Mouse (Mus musculus): ENCODE results near the gene Tm9sf2. TPM values are rescaled to one million over a fixed set of nuclear protein-coding genes. Genes with fewer than 3 reads are reported as not detected.

Tm9sf2 gene
- polyA plus RNA-seq, 1 experiment from 2014 or later = 135 TPM

DNA sequence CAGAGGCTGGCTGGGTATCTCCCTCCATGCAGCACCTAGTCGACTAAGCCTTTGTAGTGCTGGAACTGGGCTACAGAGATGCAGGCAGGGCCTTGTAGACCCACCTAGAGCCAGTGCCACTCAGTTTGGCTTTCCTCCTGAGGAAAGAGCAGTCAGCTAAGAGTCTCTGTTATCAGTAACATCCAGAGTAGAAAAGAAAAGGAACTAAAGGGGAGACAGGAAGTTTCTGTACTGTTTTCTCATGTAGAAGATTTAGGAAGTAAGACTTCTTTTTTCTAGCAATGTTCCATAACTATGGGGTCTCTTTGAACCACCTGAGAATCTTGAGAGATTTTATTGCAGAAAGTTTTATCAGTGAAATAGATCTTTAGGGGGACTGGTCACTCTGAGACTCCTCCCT lies 38.5 kb downstream of the Tm9sf2 start:
- Histone ChIP-seq H3K4me3 (ENCODE audit: low read length) (no peak overlapping the region), H3K4me2 (ENCODE audit: low read depth, low read length) (no peak overlapping the region), H3K27me3 (ENCODE audit: control insufficient read depth, insufficient read depth, low read length) (no peaks in the 10 kb centered on the region), H3K9me3 (replicated peaks; ENCODE audit: control insufficient read depth, low read length) (no peaks in the 10 kb centered on the region), H3K9ac (ENCODE audit: low read length) (no peak overlapping the region), H3K36me3 (ENCODE audit: control insufficient read depth, insufficient read depth) (peaks cover 39% of the 10 kb centered on the region), H3K4me1 (ENCODE audit: control insufficient read depth, insufficient read depth, low read length) (no peaks in the 10 kb centered on the region), H3K27ac (ENCODE audit: low read length) (no peak overlapping the region)
- ATAC-seq (replicated peaks; ENCODE audit: extremely low read depth, insufficient read depth, low FRiP score) = no peak
- WGBS = 71% methylated on average over 1 of the region's 1 CpGs

GRCm38 (mm10) chr14:122150616-122151015 lies 43.8 kb downstream of the Tm9sf2 start:
- no peaks in the 10 kb centered on the region for H3K9me3 ChIP-seq (replicated peaks; ENCODE audit: control insufficient read depth, low read length)
- H3K36me3 ChIP-seq (ENCODE audit: control insufficient read depth, insufficient read depth) = peaks cover 50% of the 10 kb centered on the region
- WGBS = 75% methylated on average over 5 of the region's 5 CpGs
- no peak for ATAC-seq (replicated peaks; ENCODE audit: extremely low read depth, insufficient read depth, low FRiP score)
- H3K4me2 ChIP-seq (ENCODE audit: low read depth, low read length) = no peak overlapping the region
- no peak overlapping the region for H3K9ac ChIP-seq (ENCODE audit: low read length)
- no peak overlapping the region for H3K4me3 ChIP-seq (ENCODE audit: low read length)
- H3K4me1 ChIP-seq (ENCODE audit: control insufficient read depth, insufficient read depth, low read length) = no peaks in the 10 kb centered on the region
- no peak overlapping the region for H3K27ac ChIP-seq (ENCODE audit: low read length)
- no peaks in the 10 kb centered on the region for H3K27me3 ChIP-seq (ENCODE audit: control insufficient read depth, insufficient read depth, low read length)

DNA sequence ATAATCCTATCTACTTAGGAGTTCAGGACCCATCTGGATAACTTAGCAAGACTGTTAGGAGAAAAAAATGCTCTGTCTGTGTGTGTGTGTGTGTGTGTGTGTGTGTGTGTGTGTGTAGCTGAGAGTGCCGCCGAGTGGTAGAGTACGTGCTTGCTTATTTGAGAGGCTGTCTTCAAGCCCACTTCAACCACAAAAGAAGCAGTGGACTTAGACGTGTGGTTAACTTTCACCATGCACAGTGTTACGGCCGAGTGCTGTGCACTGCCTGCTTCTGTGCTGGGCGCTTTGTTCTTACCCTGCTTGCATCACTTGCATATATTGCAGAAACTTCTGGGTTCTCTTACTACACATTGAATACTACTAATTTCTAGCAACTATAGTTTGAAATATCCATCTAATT lies 50.9 kb downstream of the Tm9sf2 start:
- Histone ChIP-seq H3K9me3 (replicated peaks; ENCODE audit: control insufficient read depth, low read length) (no peaks in the 10 kb centered on the region), H3K4me2 (ENCODE audit: low read depth, low read length) (no peak overlapping the region), H3K4me1 (ENCODE audit: control insufficient read depth, insufficient read depth, low read length) (no peaks in the 10 kb centered on the region), H3K27ac (ENCODE audit: low read length) (no peak overlapping the region), H3K4me3 (ENCODE audit: low read length) (no peak overlapping the region), H3K27me3 (ENCODE audit: control insufficient read depth, insufficient read depth, low read length) (no peaks in the 10 kb centered on the region), H3K36me3 (ENCODE audit: control insufficient read depth, insufficient read depth) (peaks cover 23% of the 10 kb centered on the region), H3K9ac (ENCODE audit: low read length) (no peak overlapping the region)
- WGBS = 81% methylated on average over 7 of the region's 7 CpGs
- ATAC-seq (replicated peaks; ENCODE audit: extremely low read depth, insufficient read depth, low FRiP score) = no peak

DNA sequence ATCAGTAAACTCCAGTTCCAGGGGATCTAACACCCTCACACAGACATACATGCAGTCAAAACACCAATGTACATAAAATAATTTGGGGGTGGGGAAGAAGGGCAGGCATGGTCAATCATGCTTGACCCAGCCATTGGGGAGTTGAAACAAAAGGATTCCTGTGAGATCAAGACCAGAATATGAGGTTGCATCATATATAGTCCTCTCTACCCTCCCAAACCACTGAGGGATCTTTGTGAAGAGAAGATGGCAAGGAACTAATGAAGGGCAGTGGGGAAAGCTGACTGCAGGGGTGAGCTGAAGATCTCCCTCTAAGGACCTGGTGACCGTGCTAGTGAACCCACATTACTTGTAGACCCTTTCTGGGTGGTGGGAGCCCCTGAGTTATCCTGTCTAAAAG lies 54.1 kb downstream of the Tm9sf2 start:
- H3K4me1 ChIP-seq (ENCODE audit: control insufficient read depth, insufficient read depth, low read length) = no peaks in the 10 kb centered on the region
- H3K27me3 ChIP-seq (ENCODE audit: control insufficient read depth, insufficient read depth, low read length) = no peaks in the 10 kb centered on the region
- H3K36me3 ChIP-seq (ENCODE audit: control insufficient read depth, insufficient read depth) = peaks cover 11% of the 10 kb centered on the region
- no peaks in the 10 kb centered on the region for H3K9me3 ChIP-seq (replicated peaks; ENCODE audit: control insufficient read depth, low read length)
- no peak overlapping the region for H3K9ac ChIP-seq (ENCODE audit: low read length)
- no peak for ATAC-seq (replicated peaks; ENCODE audit: extremely low read depth, insufficient read depth, low FRiP score)
- no peak overlapping the region for H3K4me2 ChIP-seq (ENCODE audit: low read depth, low read length)
- WGBS = 81% methylated on average over 1 of the region's 1 CpGs
- no peak overlapping the region for H3K27ac ChIP-seq (ENCODE audit: low read length)
- no peak overlapping the region for H3K4me3 ChIP-seq (ENCODE audit: low read length)

DNA sequence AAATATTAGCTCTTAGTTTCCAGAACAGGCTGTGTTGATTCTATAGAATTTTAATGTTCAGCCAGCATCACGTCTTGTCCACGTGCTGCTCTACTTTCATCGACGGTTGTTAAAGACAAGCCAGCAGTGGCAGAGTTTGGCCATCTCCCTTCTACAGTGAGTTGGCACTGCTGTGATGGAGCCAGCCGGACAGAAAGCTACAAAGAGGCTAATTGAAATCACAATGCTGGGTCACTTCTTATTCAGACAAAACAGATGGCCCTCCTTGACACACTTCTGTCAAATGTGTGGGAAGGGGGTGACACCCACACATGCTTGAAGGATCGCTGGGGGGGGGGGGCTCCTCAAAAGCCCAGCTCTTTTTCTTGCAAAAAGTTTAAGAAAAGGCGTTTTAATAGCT lies 62.1 kb downstream of the Tm9sf2 start:
- Histone ChIP-seq H3K4me3 (ENCODE audit: low read length) (no peak overlapping the region), H3K9ac (ENCODE audit: low read length) (no peak overlapping the region), H3K36me3 (ENCODE audit: control insufficient read depth, insufficient read depth) (no peaks in the 10 kb centered on the region), H3K9me3 (replicated peaks; ENCODE audit: control insufficient read depth, low read length) (no peaks in the 10 kb centered on the region), H3K4me2 (ENCODE audit: low read depth, low read length) (no peak overlapping the region), H3K27ac (ENCODE audit: low read length) (no peak overlapping the region), H3K4me1 (ENCODE audit: control insufficient read depth, insufficient read depth, low read length) (no peaks in the 10 kb centered on the region), H3K27me3 (ENCODE audit: control insufficient read depth, insufficient read depth, low read length) (no peaks in the 10 kb centered on the region)
- WGBS = 80% methylated on average over 7 of the region's 7 CpGs
- no peak for ATAC-seq (replicated peaks; ENCODE audit: extremely low read depth, insufficient read depth, low FRiP score)

DNA sequence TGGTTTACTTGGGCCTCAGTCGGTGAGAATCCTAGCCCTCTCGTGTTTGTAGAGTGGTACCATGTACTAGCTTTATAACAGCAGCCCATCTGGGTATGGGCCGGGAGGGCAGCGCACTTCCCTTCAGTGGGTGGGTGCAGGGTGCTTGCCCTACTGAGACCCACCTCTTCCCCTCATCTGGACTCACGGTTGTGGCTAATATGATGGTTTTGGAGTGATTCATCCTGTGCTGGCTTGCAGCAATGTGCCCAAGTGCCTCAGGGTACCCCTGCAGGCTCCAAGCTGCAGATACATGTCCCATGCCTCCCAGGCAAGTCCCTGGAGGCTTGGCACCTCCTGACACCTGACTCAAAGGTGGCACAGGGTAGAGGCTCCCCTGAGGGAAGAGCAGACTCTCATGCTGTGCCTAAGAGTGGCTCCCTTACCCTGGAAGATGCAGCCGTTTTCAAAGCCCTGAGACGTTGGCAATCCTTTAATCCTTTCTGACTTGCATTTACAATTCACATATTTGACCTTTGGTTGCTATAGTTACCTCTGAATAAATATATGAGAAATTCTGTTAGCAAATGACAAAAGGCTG lies 63.5 kb downstream of the Tm9sf2 start:
- no peak overlapping the region for H3K4me3 ChIP-seq (ENCODE audit: low read length)
- H3K27me3 ChIP-seq (ENCODE audit: control insufficient read depth, insufficient read depth, low read length) = no peaks in the 10 kb centered on the region
- no peak overlapping the region for H3K27ac ChIP-seq (ENCODE audit: low read length)
- WGBS = 79% methylated on average over 7 of the region's 7 CpGs
- no peak overlapping the region for H3K9ac ChIP-seq (ENCODE audit: low read length)
- no peak overlapping the region for H3K4me2 ChIP-seq (ENCODE audit: low read depth, low read length)
- H3K4me1 ChIP-seq (ENCODE audit: control insufficient read depth, insufficient read depth, low read length) = no peaks in the 10 kb centered on the region
- ATAC-seq (replicated peaks; ENCODE audit: extremely low read depth, insufficient read depth, low FRiP score) = no peak
- no peaks in the 10 kb centered on the region for H3K36me3 ChIP-seq (ENCODE audit: control insufficient read depth, insufficient read depth)
- H3K9me3 ChIP-seq (replicated peaks; ENCODE audit: control insufficient read depth, low read length) = no peaks in the 10 kb centered on the region

DNA sequence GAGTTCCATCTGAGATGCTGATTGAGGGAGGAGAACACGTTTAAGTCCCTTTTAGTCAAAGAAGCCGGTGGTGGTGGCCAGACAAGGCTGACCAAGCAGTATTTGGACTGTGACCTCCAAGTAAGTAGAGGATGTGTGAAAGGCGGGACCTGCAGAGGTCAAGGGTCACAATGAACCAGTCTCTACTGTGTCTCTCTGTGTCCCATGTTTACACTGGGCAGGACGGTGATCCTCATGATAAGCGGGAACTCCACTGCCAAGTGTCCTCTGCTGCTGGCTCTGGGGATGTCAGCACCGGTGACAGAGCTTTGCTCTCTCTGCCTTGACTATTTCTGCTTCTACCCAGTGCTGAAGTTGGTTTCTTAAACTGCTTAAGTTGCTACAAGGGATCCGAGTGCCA lies 64.2 kb downstream of the Tm9sf2 start:
- H3K27me3 ChIP-seq (ENCODE audit: control insufficient read depth, insufficient read depth, low read length) = no peaks in the 10 kb centered on the region
- H3K4me2 ChIP-seq (ENCODE audit: low read depth, low read length) = no peak overlapping the region
- no peak overlapping the region for H3K9ac ChIP-seq (ENCODE audit: low read length)
- no peak overlapping the region for H3K27ac ChIP-seq (ENCODE audit: low read length)
- no peak for ATAC-seq (replicated peaks; ENCODE audit: extremely low read depth, insufficient read depth, low FRiP score)
- no peak overlapping the region for H3K4me3 ChIP-seq (ENCODE audit: low read length)
- H3K4me1 ChIP-seq (ENCODE audit: control insufficient read depth, insufficient read depth, low read length) = no peaks in the 10 kb centered on the region
- H3K36me3 ChIP-seq (ENCODE audit: control insufficient read depth, insufficient read depth) = no peaks in the 10 kb centered on the region
- WGBS = 64% methylated on average over 7 of the region's 7 CpGs
- H3K9me3 ChIP-seq (replicated peaks; ENCODE audit: control insufficient read depth, low read length) = no peaks in the 10 kb centered on the region

GRCm38 (mm10) chr14:122176263-122176798 lies 69.5 kb downstream of the Tm9sf2 start:
- no peak for ATAC-seq (replicated peaks; ENCODE audit: extremely low read depth, insufficient read depth, low FRiP score)

GRCm38 (mm10) chr14:122179262-122179661 lies 72.4 kb downstream of the Tm9sf2 start:
- ATAC-seq (replicated peaks; ENCODE audit: extremely low read depth, insufficient read depth, low FRiP score) = no peak
- H3K9me3 ChIP-seq (replicated peaks; ENCODE audit: control insufficient read depth, low read length) = no peaks in the 10 kb centered on the region
- no peak overlapping the region for H3K4me2 ChIP-seq (ENCODE audit: low read depth, low read length)
- no peaks in the 10 kb centered on the region for H3K4me1 ChIP-seq (ENCODE audit: control insufficient read depth, insufficient read depth, low read length)
- H3K4me3 ChIP-seq (ENCODE audit: low read length) = no peak overlapping the region
- H3K9ac ChIP-seq (ENCODE audit: low read length) = no peak overlapping the region
- H3K36me3 ChIP-seq (ENCODE audit: control insufficient read depth, insufficient read depth) = no peaks in the 10 kb centered on the region
- no peaks in the 10 kb centered on the region for H3K27me3 ChIP-seq (ENCODE audit: control insufficient read depth, insufficient read depth, low read length)
- 37% methylated on average over 16 of the region's 16 CpGs for WGBS
- no peak overlapping the region for H3K27ac ChIP-seq (ENCODE audit: low read length)

More at GRCm38 (mm10) chr14:122176263-122176798, 69.5 kb downstream of the Tm9sf2 start:
- Histone ChIP-seq H3K36me3 (ENCODE audit: control insufficient read depth, insufficient read depth) (no peaks in the 10 kb centered on the region), H3K9me3 (replicated peaks; ENCODE audit: control insufficient read depth, low read length) (no peaks in the 10 kb centered on the region), H3K4me3 (ENCODE audit: low read length) (no peak overlapping the region), H3K27ac (ENCODE audit: low read length) (no peak overlapping the region), H3K4me2 (ENCODE audit: low read depth, low read length) (no peak overlapping the region), H3K4me1 (ENCODE audit: control insufficient read depth, insufficient read depth, low read length) (no peaks in the 10 kb centered on the region), H3K27me3 (ENCODE audit: control insufficient read depth, insufficient read depth, low read length) (no peaks in the 10 kb centered on the region), H3K9ac (ENCODE audit: low read length) (no peak overlapping the region)
- 76% methylated on average over 14 of the region's 14 CpGs for WGBS
